ENCODE assay signal across 16 mouse cellular contexts in the genomic region with DNA sequence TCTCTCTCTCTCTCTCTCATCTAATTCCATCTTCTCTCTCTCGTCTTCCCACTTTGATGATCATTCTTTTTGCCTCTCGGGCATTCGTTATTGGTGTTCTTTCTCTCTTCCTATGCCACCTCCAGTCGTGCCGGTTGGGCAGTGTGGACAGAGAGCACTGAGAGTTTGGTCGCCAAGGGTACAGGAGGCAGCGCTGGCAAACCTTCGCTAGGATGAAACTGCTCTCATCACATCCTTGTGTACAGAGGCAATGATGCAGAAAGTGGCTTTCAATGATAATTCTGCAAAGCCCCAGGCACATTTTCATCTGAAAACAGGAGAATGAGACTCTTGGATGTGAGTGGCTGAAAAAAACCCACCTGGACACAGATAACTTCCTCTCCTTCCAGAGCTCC.
DNase-seq lines count a peak whose midpoint lies in the region; ATAC-seq lines count a peak whose summit lies in the region.
"Had no signal": no experiment of that assay in that cellular context is flagged by ENCODE, and none has a peak within 500 bp of the region (broad histone marks: within the 10 kb centered on the region; RNA-seq: fewer than 3 reads in every experiment).

No protein-coding gene starts in this region.

- no peaks in the 10 kb centered on the region for H3K9me3 ChIP-seq in midbrain, embryonic 13.5 days
- no peaks in the 10 kb centered on the region for H3K9me3 ChIP-seq in liver, embryonic 11.5 days (ENCODE audit: control insufficient read depth, low read length)
- H3K9me3 ChIP-seq: liver, embryonic 12.5 days had no signal

- H3K27ac ChIP-seq in midbrain, embryonic 13.5 days, result peak overlapping the region; percentile 11; the same call in 1 of the 2 replicates
- H3K27ac ChIP-seq in liver, embryonic 11.5 days (ENCODE audit: low read depth, low read length), result no peak overlapping the region
- H3K27ac ChIP-seq: kidney, postnatal 0 days; liver, embryonic 12.5 days had no signal

- DNase-seq in cerebellum, postnatal 14 days, result peak; percentile 14 to 26
- no peak for DNase-seq in cerebellum, adult 11 months
- peak; percentile 53 for DNase-seq in retina, postnatal 1 day
- DNase-seq in retina, embryonic 14.5 days (ENCODE audit: low spot score), result no peak
- DNase-seq in spleen, postnatal 4 days (ENCODE audit: low spot score in 2 of 2), result no peak
- DNase-seq in thymus, postnatal 0 days (ENCODE audit: low spot score), result no peak
- DNase-seq in liver, embryonic 11.5 days (ENCODE audit: low spot score), result no peak
- DNase-seq: cerebellum, postnatal 36 days; layer of hippocampus, adult 9-11 months; spleen, adult 18-20 months; thymus, postnatal 14 days had no signal

- no peaks in the 10 kb centered on the region for H3K36me3 ChIP-seq in midbrain, embryonic 13.5 days
- no peaks in the 10 kb centered on the region for H3K36me3 ChIP-seq in liver, embryonic 11.5 days (ENCODE audit: control insufficient read depth, insufficient read depth, low read length)
- H3K36me3 ChIP-seq: liver, embryonic 12.5 days had no signal

- no peak overlapping the region for H3K4me3 ChIP-seq in midbrain, embryonic 13.5 days (replicated peaks)
- H3K4me3 ChIP-seq in liver, embryonic 11.5 days (ENCODE audit: low read depth, low read length), result no peak overlapping the region
- H3K4me3 ChIP-seq: liver, embryonic 12.5 days had no signal

- H3K4me2 ChIP-seq in midbrain, embryonic 13.5 days (replicated peaks), result peak overlapping the region; percentile 36
- H3K4me2 ChIP-seq in liver, embryonic 11.5 days, result no peak overlapping the region
- H3K4me2 ChIP-seq: liver, embryonic 12.5 days had no signal

- WGBS in midbrain, embryonic 13.5 days, result 41% methylated on average over 8 of the region's 8 CpGs
- WGBS in liver, embryonic 11.5 days, result 84% methylated on average over 8 of the region's 8 CpGs

- H3K9ac ChIP-seq in midbrain, embryonic 13.5 days (replicated peaks), result no peak overlapping the region
- no peak overlapping the region for H3K9ac ChIP-seq in liver, embryonic 11.5 days (ENCODE audit: low read depth, low read length)
- H3K9ac ChIP-seq: liver, embryonic 12.5 days had no signal

- peaks cover 12% of the 10 kb centered on the region for H3K4me1 ChIP-seq in midbrain, embryonic 13.5 days (replicated peaks)
- no peaks in the 10 kb centered on the region for H3K4me1 ChIP-seq in liver, embryonic 11.5 days (replicated peaks; ENCODE audit: control insufficient read depth, insufficient read depth, low read length)
- H3K4me1 ChIP-seq: liver, embryonic 12.5 days had no signal

- peak; percentile 76 for ATAC-seq in midbrain, embryonic 13.5 days
- ATAC-seq in liver, embryonic 11.5 days (replicated peaks; ENCODE audit: low FRiP score), result no peak
- ATAC-seq: activated CD4-positive, CD25-positive, alpha-beta regulatory T cell, adult 4 months; inflammation-experienced regulatory T-cells, adult 6 months; liver, embryonic 12.5 days had no signal

- no peaks in the 10 kb centered on the region; the same call in 1 of the 2 replicates for H3K27me3 ChIP-seq in midbrain, embryonic 13.5 days
- H3K27me3 ChIP-seq in liver, embryonic 11.5 days (replicated peaks; ENCODE audit: control insufficient read depth, insufficient read depth, low read length), result no peaks in the 10 kb centered on the region
- H3K27me3 ChIP-seq: liver, embryonic 12.5 days had no signal

Comparison
In these comparisons a context has a peak if more than half of its experiments do, and no peak if none do; other contexts are left out.
1. DNase-seq: peak in cerebellum, postnatal 14 days (2 of 2) and retina, postnatal 1 day (single experiment); none in cerebellum, adult 11 months (single experiment), retina, embryonic 14.5 days (single experiment), spleen, postnatal 4 days (0 of 2), thymus, postnatal 0 days (single experiment) and liver, embryonic 11.5 days (single experiment).